Mouse (Mus musculus): ENCODE measurements around the gene Dab2ip.

The Dab2ip gene

GRCm38 (mm10) chr2:35557911-35558825 lies at the start of gene Dab2ip:
TSS of gene Dab2ip (plus strand) at chr2:35558266.
- peak; percentile 43 to 49 for DNase-seq

GRCm38 (mm10) chr2:35508597-35509342 lies 49.3 kb upstream of the Dab2ip start:
- peak in 1 of 2 experiments; percentile 10 for DNase-seq

- no peak for DNase-seq
These were observed 48.8 kb upstream of the Dab2ip start for GRCm38 (mm10) chr2:35509343-35509667.

GRCm38 (mm10) chr2:35509888-35510287 lies 48.2 kb upstream of the Dab2ip start:
- DNase-seq = no peak

- DNase-seq = no peak
These were observed 47.1 kb upstream of the Dab2ip start for GRCm38 (mm10) chr2:35510920-35511319.

GRCm38 (mm10) chr2:35512226-35512625 lies 45.8 kb upstream of the Dab2ip start:
- no peak for DNase-seq

GRCm38 (mm10) chr2:35514051-35514892 lies 43.8 kb upstream of the Dab2ip start:
- DNase-seq = peak in 1 of 2 experiments; percentile 7

- DNase-seq = no peak
These were observed 31.3 kb upstream of the Dab2ip start for GRCm38 (mm10) chr2:35526612-35527242.

- DNase-seq = no peak
These were observed 29.0 kb upstream of the Dab2ip start for GRCm38 (mm10) chr2:35529086-35529485.

- DNase-seq = no peak
These were observed 28.2 kb upstream of the Dab2ip start for GRCm38 (mm10) chr2:35529856-35530255.

- no peak for DNase-seq
These were observed 27.3 kb upstream of the Dab2ip start for GRCm38 (mm10) chr2:35530732-35531131.

GRCm38 (mm10) chr2:35533646-35534045 lies 24.4 kb upstream of the Dab2ip start:
- DNase-seq = no peak

GRCm38 (mm10) chr2:35539276-35539972 lies 18.6 kb upstream of the Dab2ip start:
- DNase-seq = peak; percentile 86 to 87

GRCm38 (mm10) chr2:35540798-35541197 lies 17.3 kb upstream of the Dab2ip start:
- DNase-seq = no peak

GRCm38 (mm10) chr2:35544717-35545116 lies 13.3 kb upstream of the Dab2ip start:
- DNase-seq = peak; percentile 78 to 79

- peak; percentile 76 to 78 for DNase-seq
These were observed 12.9 kb upstream of the Dab2ip start for GRCm38 (mm10) chr2:35545125-35545590.

- DNase-seq = no peak
These were observed 11.6 kb upstream of the Dab2ip start for GRCm38 (mm10) chr2:35546462-35546861.

- DNase-seq = no peak
These were observed 8.9 kb upstream of the Dab2ip start for GRCm38 (mm10) chr2:35549191-35549590.

- no peak for DNase-seq
These were observed 8.0 kb upstream of the Dab2ip start for GRCm38 (mm10) chr2:35550097-35550496.

- peak in 1 of 2 experiments; percentile 24 for DNase-seq
These were observed 1.1 kb upstream of the Dab2ip start for GRCm38 (mm10) chr2:35556918-35557486.

All from cerebellum, postnatal 36 days (tissue).